Mouse (Mus musculus): Measurements from ENCODE around the gene Selplg.

GRCm38 (mm10) chr5:113841243-113842225, 9.1 kb upstream of the Selplg start:
- no peak for TF ChIP-seq POLR2A (IDR thresholded peaks at IDR 0.05; ENCODE audit: borderline replicate concordance, extremely low read depth, low read depth, low read length)
- no peak for TF ChIP-seq CTCF (IDR thresholded peaks at IDR 0.05; ENCODE audit: insufficient read depth, low read length)

Data from lung, adult 2 months (tissue).